In the genomic region with DNA sequence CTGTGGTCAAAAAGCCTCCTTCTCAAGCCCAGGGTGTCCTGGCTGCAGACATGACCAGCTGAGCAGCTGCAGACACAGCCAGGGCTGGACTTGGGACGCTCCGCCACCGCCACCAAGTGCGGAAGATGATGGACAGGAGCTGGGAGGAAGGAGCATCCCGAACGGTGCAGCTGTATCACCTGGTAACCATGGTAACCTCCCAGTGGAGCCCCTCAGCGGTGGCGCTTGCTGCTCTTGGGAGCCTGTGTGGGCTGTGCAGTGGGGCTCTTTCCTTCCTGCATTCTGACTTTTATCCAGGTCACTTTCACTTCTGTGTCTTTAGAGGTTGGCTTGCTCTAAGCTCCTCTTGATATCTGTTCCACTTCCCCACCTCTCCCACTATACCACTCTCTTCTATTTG, we compare ENCODE assay signal across 11 mouse cellular contexts. TPM values are rescaled to one million over a fixed set of nuclear protein-coding genes. Genes with fewer than 3 reads are reported as not detected.
DNase-seq lines count a peak whose midpoint lies in the region; ATAC-seq and TF ChIP-seq lines count a peak whose summit lies in the region.
"Had no signal": no experiment of that assay in that cellular context is flagged by ENCODE, and none has a peak within 500 bp of the region (broad histone marks: within the 10 kb centered on the region; RNA-seq: fewer than 3 reads in every experiment).

No protein-coding gene starts in this region.

- DNase-seq in kidney, postnatal 4 days = peak; percentile 32 to 35
- DNase-seq in kidney, adult 2 months = no peak
- DNase-seq in midbrain, postnatal 0 days (ENCODE audit: low spot score) = peak; percentile 34
- no peak for DNase-seq in adrenal gland, postnatal 36 days
- no peak for DNase-seq in embryo, embryonic 9.5 days (ENCODE audit: extremely low spot score)
- DNase-seq: kidney, adult 11 months; thymus, postnatal 4 days had no signal

- TF ChIP-seq POLR2A in kidney, adult 2 months (IDR thresholded peaks at IDR 0.05; ENCODE audit: low read depth, low read length) = no peak

- no peak overlapping the region for H3K9ac ChIP-seq in embryonic facial prominence, embryonic 12.5 days
- no peak overlapping the region for H3K9ac ChIP-seq in hindbrain, embryonic 15.5 days
- H3K9ac ChIP-seq in midbrain, postnatal 0 days (replicated peaks; ENCODE audit: low read length, poor library complexity, severe bottlenecking) = no peak overlapping the region
- H3K9ac ChIP-seq: heart, embryonic 13.5 days; limb, embryonic 13.5 days had no signal

- H3K36me3 ChIP-seq in kidney, adult 2 months (ENCODE audit: control insufficient read depth, insufficient read depth, low read length) = no peaks in the 10 kb centered on the region
- no peaks in the 10 kb centered on the region for H3K36me3 ChIP-seq in embryonic facial prominence, embryonic 12.5 days
- H3K36me3 ChIP-seq in hindbrain, embryonic 15.5 days = no peaks in the 10 kb centered on the region
- no peaks in the 10 kb centered on the region for H3K36me3 ChIP-seq in midbrain, postnatal 0 days (ENCODE audit: insufficient read depth, low read length)
- H3K36me3 ChIP-seq: heart, embryonic 13.5 days; limb, embryonic 13.5 days had no signal

- H3K9me3 ChIP-seq in embryonic facial prominence, embryonic 12.5 days = no peaks in the 10 kb centered on the region
- no peaks in the 10 kb centered on the region for H3K9me3 ChIP-seq in hindbrain, embryonic 15.5 days
- no peaks in the 10 kb centered on the region for H3K9me3 ChIP-seq in midbrain, postnatal 0 days (ENCODE audit: low read length)
- H3K9me3 ChIP-seq: heart, embryonic 13.5 days; limb, embryonic 13.5 days had no signal

- H3K27ac ChIP-seq in kidney, adult 2 months (ENCODE audit: insufficient read depth, low read depth, low read length) = no peak overlapping the region
- H3K27ac ChIP-seq in embryonic facial prominence, embryonic 12.5 days = no peak overlapping the region
- 0 out of 2 replicates have a peak overlapping the region, but pooled peaks have one; percentile 18 for H3K27ac ChIP-seq in hindbrain, embryonic 15.5 days (replicated peaks)
- peak overlapping the region; percentile 26; the same call in 1 of the 2 replicates for H3K27ac ChIP-seq in midbrain, postnatal 0 days (ENCODE audit: low read depth, low read length)
- H3K27ac ChIP-seq: heart, embryonic 13.5 days; limb, embryonic 13.5 days had no signal

- H3K27me3 ChIP-seq in kidney, adult 2 months (replicated peaks; ENCODE audit: control insufficient read depth, insufficient read depth, low read length) = no peaks in the 10 kb centered on the region
- H3K27me3 ChIP-seq in embryonic facial prominence, embryonic 12.5 days = no peaks in the 10 kb centered on the region
- H3K27me3 ChIP-seq in hindbrain, embryonic 15.5 days = no peaks in the 10 kb centered on the region
- no peaks in the 10 kb centered on the region for H3K27me3 ChIP-seq in midbrain, postnatal 0 days (ENCODE audit: insufficient read depth, low read length)
- H3K27me3 ChIP-seq: heart, embryonic 13.5 days; limb, embryonic 13.5 days had no signal

- WGBS in kidney, adult 2 months = 72% methylated on average over 8 of the region's 8 CpGs
- 70% methylated on average over 8 of the region's 8 CpGs for WGBS in embryonic facial prominence, embryonic 12.5 days
- 40% methylated on average over 8 of the region's 8 CpGs for WGBS in hindbrain, embryonic 15.5 days
- WGBS in midbrain, postnatal 0 days = 49% methylated on average over 8 of the region's 8 CpGs

- H3K4me3 ChIP-seq in kidney, adult 2 months (ENCODE audit: insufficient read depth, low read depth, low read length) = no peak overlapping the region
- H3K4me3 ChIP-seq in embryonic facial prominence, embryonic 12.5 days = no peak overlapping the region
- H3K4me3 ChIP-seq in hindbrain, embryonic 15.5 days = no peak overlapping the region
- no peak overlapping the region for H3K4me3 ChIP-seq in midbrain, postnatal 0 days (ENCODE audit: low read depth, low read length)
- H3K4me3 ChIP-seq: heart, embryonic 13.5 days; limb, embryonic 13.5 days had no signal

- peaks cover 8% of the 10 kb centered on the region for H3K4me1 ChIP-seq in kidney, adult 2 months (ENCODE audit: control insufficient read depth, insufficient read depth, low read length)
- peaks cover 15% of the 10 kb centered on the region; the same call in 1 of the 2 replicates for H3K4me1 ChIP-seq in embryonic facial prominence, embryonic 12.5 days
- peaks cover 13% of the 10 kb centered on the region for H3K4me1 ChIP-seq in hindbrain, embryonic 15.5 days (replicated peaks)
- H3K4me1 ChIP-seq in midbrain, postnatal 0 days (ENCODE audit: insufficient read depth, low read length) = peaks cover 6% of the 10 kb centered on the region; the same call in 1 of the 2 replicates

- H3K4me2 ChIP-seq in embryonic facial prominence, embryonic 12.5 days (replicated peaks) = no peak overlapping the region
- H3K4me2 ChIP-seq in hindbrain, embryonic 15.5 days = peak overlapping the region; percentile 45
- peak overlapping the region; percentile 37; the same call in 1 of the 2 replicates for H3K4me2 ChIP-seq in midbrain, postnatal 0 days (ENCODE audit: low read depth, low read length, poor library complexity, severe bottlenecking)
- H3K4me2 ChIP-seq: heart, embryonic 13.5 days; limb, embryonic 13.5 days had no signal

- ATAC-seq in embryonic facial prominence, embryonic 12.5 days (ENCODE audit: insufficient number of reproducible peaks, insufficient read depth, low FRiP score, low TSS enrichment) = peak; percentile 30; the same call in 1 of the 2 replicates
- ATAC-seq in hindbrain, embryonic 15.5 days (ENCODE audit: low FRiP score, low read depth) = peak; percentile 70; the same call in 1 of the 2 replicates
- ATAC-seq in midbrain, postnatal 0 days (ENCODE audit: low FRiP score) = no peak; the same call in 1 of the 2 replicates

- no peak for TF ChIP-seq CTCF in kidney, adult 2 months (conservative IDR thresholded peaks at IDR 0.05; ENCODE audit: insufficient read depth, insufficient read length, low read depth, low read length)
- 0 out of 2 replicates have a peak, but pooled peaks have one; percentile 20 for TF ChIP-seq CTCF in midbrain, postnatal 0 days (IDR thresholded peaks at IDR 0.05)

RNA-seq across cellular contexts. Expression of a gene that starts 54.2 kb away (rescaled TPM):
- polyA plus RNA-seq in kidney, adult 2 months (2012; rRNA removed) = 54.2 and 64.9 TPM in 2 replicates
- polyA plus RNA-seq in embryonic facial prominence, embryonic 12.5 days (2016; fragmentation: Nextera tagmentation; extraction: Ambion mirVana) = 5.9 and 6.9 TPM in 2 replicates
- polyA plus RNA-seq in hindbrain, embryonic 15.5 days (2015; fragmentation: Nextera tagmentation; extraction: Ambion mirVana) = 15.5 and 16.7 TPM in 2 replicates
- 108 and 119 TPM in 2 replicates for total RNA-seq in midbrain, postnatal 0 days (2014; rRNA removed)
- polyA plus RNA-seq in midbrain, postnatal 0 days (2015; fragmentation: Nextera tagmentation; extraction: Ambion mirVana) = 13.1 and 16.5 TPM in 2 replicates
- total RNA-seq in adrenal gland, postnatal 36 days (2021) = 10 to 100 TPM; 35.0 to 37.0 TPM

Comparison
In these comparisons a context has a peak if more than half of its experiments do, and no peak if none do; other contexts are left out.
1. DNase-seq: peak in kidney, postnatal 4 days (2 of 2) and midbrain, postnatal 0 days (single experiment); none in kidney, adult 2 months (single experiment), adrenal gland, postnatal 36 days (0 of 2) and embryo, embryonic 9.5 days (single experiment).
2. H3K27ac ChIP-seq: peak in hindbrain, embryonic 15.5 days (single experiment) and midbrain, postnatal 0 days (single experiment); none in kidney, adult 2 months (single experiment) and embryonic facial prominence, embryonic 12.5 days (single experiment).